Mouse (Mus musculus): ENCODE results near the gene Ppp2r3a. TPM values are rescaled to one million over a fixed set of nuclear protein-coding genes. Genes with fewer than 3 reads are reported as not detected.

Gene Ppp2r3a
- total RNA-seq (2014; rRNA removed) (37.9 and 43.0 TPM in 2 replicates), polyA plus RNA-seq (2015; fragmentation: Nextera tagmentation; extraction: Ambion mirVana) (16.0 and 18.6 TPM in 2 replicates)

DNA sequence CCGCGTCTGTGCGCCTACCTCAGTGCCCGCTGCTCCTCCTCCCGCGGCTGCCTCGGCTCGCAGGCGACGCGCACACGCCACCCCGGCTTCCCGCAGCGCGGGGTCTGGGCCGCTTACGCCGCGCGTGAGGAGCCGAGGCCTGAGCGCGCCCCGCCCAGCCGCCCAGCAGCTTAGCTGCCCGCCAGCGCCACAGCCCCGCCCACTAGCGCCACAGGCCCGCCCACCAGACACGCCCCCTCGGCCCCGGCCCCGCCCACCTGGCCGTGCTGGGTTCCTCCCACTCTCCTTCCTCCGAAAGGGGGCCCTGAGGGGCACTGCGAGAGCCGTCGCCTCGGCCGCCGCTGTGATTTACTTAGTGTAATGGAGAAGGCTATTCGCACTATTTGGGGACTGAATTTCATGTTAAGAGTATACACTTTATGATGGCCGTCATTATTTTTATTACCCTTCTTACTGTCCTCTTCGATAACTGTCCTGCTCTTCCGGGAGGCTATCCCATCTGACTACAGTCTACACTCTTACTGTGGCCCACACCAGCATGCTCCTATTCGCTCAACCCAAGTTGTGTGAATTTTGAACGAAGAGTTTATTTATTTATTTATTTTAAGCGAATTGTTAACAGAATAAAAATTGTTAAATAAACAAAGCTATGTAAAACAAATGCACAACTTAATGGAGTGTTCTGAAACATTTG is at the start of gene Ppp2r3a:
Gene Ppp2r3a, minus strand, starts transcription at position 152 of the 694 bp plus-strand sequence.
- Histone ChIP-seq H3K27ac (ENCODE audit: low read depth, low read length) (peak within 1 kb of the TSS; percentile 92), H3K27me3 (ENCODE audit: insufficient read depth, low read length) (no peaks in the 10 kb centered on the region), H3K4me2 (ENCODE audit: low read depth, low read length, poor library complexity, severe bottlenecking) (peak within 1 kb of the TSS; percentile 74), H3K9ac (replicated peaks; ENCODE audit: low read length, poor library complexity, severe bottlenecking) (peak within 1 kb of the TSS; percentile 94), H3K36me3 (ENCODE audit: insufficient read depth, low read length) (no peaks in the 10 kb centered on the region), H3K9me3 (ENCODE audit: low read length) (no peaks in the 10 kb centered on the region), H3K4me1 (ENCODE audit: insufficient read depth, low read length) (no peaks in the 10 kb centered on the region), H3K4me3 (ENCODE audit: low read depth, low read length) (peak within 1 kb of the TSS; percentile 84)
- ATAC-seq (ENCODE audit: low FRiP score) (peak; percentile 96), DNase-seq (ENCODE audit: low spot score) (peak; percentile 95)
- peak; percentile 44 for TF ChIP-seq CTCF (IDR thresholded peaks at IDR 0.05)
- WGBS, result 2% methylated on average over 39 of the region's 50 CpGs

GRCm38 (mm10) chr9:101300441-101300935 is 48.9 kb upstream of the Ppp2r3a start:
- H3K27ac ChIP-seq (ENCODE audit: low read depth, low read length), result no peak overlapping the region
- H3K4me2 ChIP-seq (ENCODE audit: low read depth, low read length, poor library complexity, severe bottlenecking), result no peak overlapping the region
- no peak overlapping the region for H3K4me3 ChIP-seq (ENCODE audit: low read depth, low read length)
- ATAC-seq (ENCODE audit: low FRiP score) (no peak), DNase-seq (ENCODE audit: low spot score) (no peak)
- no peaks in the 10 kb centered on the region for H3K9me3 ChIP-seq (ENCODE audit: low read length)
- no peak for TF ChIP-seq CTCF (IDR thresholded peaks at IDR 0.05)
- H3K4me1 ChIP-seq (ENCODE audit: insufficient read depth, low read length), result no peaks in the 10 kb centered on the region
- no peak overlapping the region for H3K9ac ChIP-seq (replicated peaks; ENCODE audit: low read length, poor library complexity, severe bottlenecking)
- 81% methylated on average over 4 of the region's 4 CpGs for WGBS
- H3K27me3 ChIP-seq (ENCODE audit: insufficient read depth, low read length), result no peaks in the 10 kb centered on the region
- H3K36me3 ChIP-seq (ENCODE audit: insufficient read depth, low read length), result no peaks in the 10 kb centered on the region

- no peak for ATAC-seq (ENCODE audit: low FRiP score)
- DNase-seq (ENCODE audit: low spot score), result peak; percentile 69
- H3K9ac ChIP-seq (replicated peaks; ENCODE audit: low read length, poor library complexity, severe bottlenecking), result no peak overlapping the region
- no peaks in the 10 kb centered on the region for H3K4me1 ChIP-seq (ENCODE audit: insufficient read depth, low read length)
- H3K27me3 ChIP-seq (ENCODE audit: insufficient read depth, low read length), result no peaks in the 10 kb centered on the region
- no peaks in the 10 kb centered on the region for H3K9me3 ChIP-seq (ENCODE audit: low read length)
- H3K36me3 ChIP-seq (ENCODE audit: insufficient read depth, low read length), result no peaks in the 10 kb centered on the region
- H3K27ac ChIP-seq (ENCODE audit: low read depth, low read length), result no peak overlapping the region
- TF ChIP-seq CTCF (IDR thresholded peaks at IDR 0.05), result no peak
- 73% methylated on average over 19 of the region's 19 CpGs for WGBS
- H3K4me3 ChIP-seq (ENCODE audit: low read depth, low read length), result no peak overlapping the region
- H3K4me2 ChIP-seq (ENCODE audit: low read depth, low read length, poor library complexity, severe bottlenecking), result no peak overlapping the region
These were observed 40.4 kb upstream of the Ppp2r3a start for GRCm38 (mm10) chr9:101291676-101292660.

- Histone ChIP-seq H3K27ac (ENCODE audit: low read depth, low read length) (no peak overlapping the region), H3K4me1 (ENCODE audit: insufficient read depth, low read length) (no peaks in the 10 kb centered on the region), H3K4me3 (ENCODE audit: low read depth, low read length) (no peak overlapping the region), H3K4me2 (ENCODE audit: low read depth, low read length, poor library complexity, severe bottlenecking) (no peak overlapping the region), H3K9me3 (ENCODE audit: low read length) (no peaks in the 10 kb centered on the region), H3K36me3 (ENCODE audit: insufficient read depth, low read length) (no peaks in the 10 kb centered on the region), H3K27me3 (ENCODE audit: insufficient read depth, low read length) (no peaks in the 10 kb centered on the region), H3K9ac (replicated peaks; ENCODE audit: low read length, poor library complexity, severe bottlenecking) (no peak overlapping the region)
- no peak for TF ChIP-seq CTCF (IDR thresholded peaks at IDR 0.05)
- WGBS, result 79% methylated on average over 1 of the region's 1 CpGs
- ATAC-seq (ENCODE audit: low FRiP score) (no peak), DNase-seq (ENCODE audit: low spot score) (no peak)
These were observed 39.3 kb upstream of the Ppp2r3a start for GRCm38 (mm10) chr9:101290876-101291275.

- Histone ChIP-seq H3K27me3 (ENCODE audit: insufficient read depth, low read length) (no peaks in the 10 kb centered on the region), H3K27ac (ENCODE audit: low read depth, low read length) (no peak overlapping the region), H3K9me3 (ENCODE audit: low read length) (no peaks in the 10 kb centered on the region), H3K9ac (replicated peaks; ENCODE audit: low read length, poor library complexity, severe bottlenecking) (no peak overlapping the region), H3K4me3 (ENCODE audit: low read depth, low read length) (no peak overlapping the region), H3K4me2 (ENCODE audit: low read depth, low read length, poor library complexity, severe bottlenecking) (no peak overlapping the region), H3K36me3 (ENCODE audit: insufficient read depth, low read length) (no peaks in the 10 kb centered on the region), H3K4me1 (ENCODE audit: insufficient read depth, low read length) (no peaks in the 10 kb centered on the region)
- ATAC-seq (ENCODE audit: low FRiP score), result no peak
- TF ChIP-seq CTCF (IDR thresholded peaks at IDR 0.05), result no peak
- 86% methylated on average over 11 of the region's 11 CpGs for WGBS
- DNase-seq (ENCODE audit: low spot score), result no peak
These were observed 38.2 kb upstream of the Ppp2r3a start for GRCm38 (mm10) chr9:101289750-101290149.
